Mouse (Mus musculus) heart, embryonic 14.5 days (tissue): Measurements from ENCODE around the gene Sgca. TPM values are rescaled to one million over a fixed set of nuclear protein-coding genes. Genes with fewer than 3 reads are reported as not detected.

Source experiments
- polyA plus RNA-seq: library from polyadenylated mRNA; unstranded; fragments of >200 nt; fragmentation: Nextera tagmentation; extraction: Ambion mirVana; gene quantifications from 2 replicates; pipeline ENCODE4 v1.2.1, GENCODE M21; 2014

Sgca gene
- polyA plus RNA-seq, 1 experiment from 2014 or later: 34.6 TPM

Other genes starting within 250 kb of the Sgca start
- gene Cdc34b, start 234.5 kb downstream of the Sgca start, polyA plus RNA-seq: 0.18 TPM in 1 of 2 replicates, not detected in the other
- gene Tmem92, start 193.6 kb downstream of the Sgca start, polyA plus RNA-seq: not detected in 2 replicates
- gene Col1a1, start 40.1 kb downstream of the Sgca start, polyA plus RNA-seq: 447 and 511 TPM in 2 replicates
- 0.24 TPM in 2 replicates for gene Hils1, start 8.7 kb downstream of the Sgca start, polyA plus RNA-seq
- 8.1 and 8.6 TPM in 2 replicates for gene Ppp1r9b, start 14.7 kb upstream of the Sgca start, polyA plus RNA-seq
- gene Samd14, start 33.6 kb upstream of the Sgca start, polyA plus RNA-seq: 8.5 and 10.1 TPM in 2 replicates
- 112 and 113 TPM in 2 replicates for gene Pdk2, start 65.0 kb upstream of the Sgca start, polyA plus RNA-seq
- 9.4 TPM in 2 replicates for gene Itga3, start 100.5 kb upstream of the Sgca start, polyA plus RNA-seq
- gene Dlx3, start 143.8 kb upstream of the Sgca start, polyA plus RNA-seq: not detected in 2 replicates
- not detected in 2 replicates for gene Dlx4, start 169.9 kb upstream of the Sgca start, polyA plus RNA-seq